Mouse (Mus musculus): ENCODE results near the gene Ackr4.

Ackr4 gene

DNA sequence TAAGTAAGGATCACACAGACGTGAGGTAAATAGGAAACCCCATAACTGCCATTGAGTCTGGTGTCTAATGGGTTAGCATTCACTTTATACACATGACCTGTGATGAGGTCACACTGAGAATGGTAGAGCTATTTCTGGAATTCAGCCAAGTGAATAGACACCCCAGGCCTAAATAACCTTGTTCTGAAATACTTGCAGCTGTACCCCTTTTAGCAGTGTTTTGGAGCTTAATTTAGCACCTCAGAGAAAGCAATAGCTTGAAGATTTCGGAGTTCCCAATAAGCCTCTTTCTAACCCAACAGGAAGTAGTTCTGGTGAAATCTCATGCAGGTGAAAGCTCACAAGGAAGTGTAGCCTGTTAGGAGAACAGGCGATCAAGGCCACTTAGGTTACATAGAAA lies at the start of gene Ackr4:
Ackr4 (minus strand) TSS at position 101 of the 400 bp plus-strand sequence.
- no peak for DNase-seq

DNA sequence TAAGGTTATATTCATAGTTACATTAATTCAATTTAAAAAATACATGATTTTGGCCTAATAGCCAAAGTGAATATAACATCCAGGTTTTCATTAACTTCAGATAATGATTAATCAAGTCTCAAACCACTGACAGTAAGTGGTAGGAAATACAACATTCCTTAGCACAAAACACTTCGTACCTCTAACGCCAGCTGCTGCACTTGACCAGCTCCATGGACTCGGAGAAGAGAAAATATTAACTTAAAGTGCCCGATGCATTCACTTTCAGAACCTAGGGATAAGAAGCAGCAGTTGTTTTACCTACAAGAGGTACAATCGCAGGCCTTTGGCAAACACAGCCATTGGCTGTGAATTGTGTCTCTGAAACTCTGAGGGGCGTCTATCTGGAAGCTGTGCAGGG lies 45.6 kb upstream of the Ackr4 start:
- DNase-seq, result no peak

DNA sequence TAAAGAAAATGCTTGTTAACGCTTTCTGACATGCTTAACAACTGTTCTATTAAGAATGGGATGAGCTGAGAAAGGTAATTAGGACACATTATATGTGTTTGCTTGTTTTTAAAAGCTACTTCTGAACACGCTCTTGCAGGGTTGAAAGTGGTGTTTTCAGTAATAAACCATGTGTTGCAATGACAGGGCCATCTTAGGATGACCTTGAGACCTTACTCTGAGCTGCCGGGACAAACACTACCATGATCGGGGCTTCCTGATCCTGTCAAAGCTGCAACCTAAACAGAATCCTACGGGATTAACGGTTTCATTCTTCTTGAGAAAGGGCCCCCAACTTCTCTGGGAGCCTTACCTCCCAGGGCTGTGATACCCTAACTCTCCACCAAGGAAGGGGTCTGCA lies 44.9 kb upstream of the Ackr4 start:
- no peak for DNase-seq

DNA sequence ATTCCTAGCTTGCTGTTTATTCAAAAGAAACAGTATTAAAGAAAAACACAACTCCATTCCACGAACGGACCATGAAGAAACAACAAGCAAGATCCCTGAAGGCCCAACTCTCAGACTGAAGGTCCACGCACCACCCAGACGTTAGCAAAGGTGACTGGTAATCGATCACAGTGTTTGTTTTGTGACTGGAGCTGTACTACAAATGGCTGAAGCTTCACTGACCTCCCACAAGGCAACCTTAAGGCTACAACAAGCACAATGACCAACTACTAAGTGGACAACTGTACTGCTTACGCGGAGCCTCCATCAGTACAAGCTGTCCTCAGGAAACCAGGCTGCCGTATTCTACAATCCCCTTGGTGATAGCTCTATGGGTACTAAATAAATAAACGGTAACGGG lies 43.3 kb upstream of the Ackr4 start:
- no peak for DNase-seq

DNA sequence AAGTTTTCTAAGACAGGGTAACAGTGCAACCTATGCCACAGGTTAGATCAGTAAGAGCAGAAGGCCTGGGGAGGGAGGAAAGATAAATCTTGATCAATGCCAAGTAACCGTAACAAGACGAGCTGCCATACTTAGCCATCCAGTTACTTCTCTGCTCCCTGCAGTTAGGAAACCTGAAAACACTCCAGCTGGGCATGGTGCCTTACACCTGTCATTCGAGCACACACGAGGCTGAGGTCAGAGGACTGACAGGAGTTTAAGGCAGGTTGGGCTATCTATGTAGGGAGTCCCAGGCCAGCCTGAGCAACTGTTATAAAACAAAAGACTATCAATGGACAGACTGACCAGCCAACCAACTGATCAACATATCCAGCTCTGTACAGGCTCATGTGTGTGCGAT lies 39.2 kb upstream of the Ackr4 start:
- DNase-seq, result no peak

DNA sequence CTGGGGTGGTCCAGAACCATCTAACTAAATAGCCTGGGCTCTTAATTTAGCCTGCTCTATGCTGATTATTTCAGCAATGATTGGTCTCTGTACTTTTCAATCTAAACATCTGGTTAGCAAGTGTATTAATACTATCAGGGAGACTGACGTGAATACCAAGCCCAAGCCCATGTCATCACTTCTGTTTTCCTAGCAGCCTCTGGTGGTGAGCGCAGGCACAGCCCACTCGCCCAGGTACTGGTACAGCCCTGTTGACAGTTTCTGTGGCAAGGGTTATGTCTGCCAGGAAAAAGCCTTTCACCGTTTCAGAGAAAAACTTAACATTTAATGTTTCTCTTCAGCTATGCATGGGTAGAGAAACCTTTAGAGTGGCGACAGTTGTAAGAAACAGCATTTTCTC lies 37.5 kb upstream of the Ackr4 start:
- no peak for DNase-seq

DNA sequence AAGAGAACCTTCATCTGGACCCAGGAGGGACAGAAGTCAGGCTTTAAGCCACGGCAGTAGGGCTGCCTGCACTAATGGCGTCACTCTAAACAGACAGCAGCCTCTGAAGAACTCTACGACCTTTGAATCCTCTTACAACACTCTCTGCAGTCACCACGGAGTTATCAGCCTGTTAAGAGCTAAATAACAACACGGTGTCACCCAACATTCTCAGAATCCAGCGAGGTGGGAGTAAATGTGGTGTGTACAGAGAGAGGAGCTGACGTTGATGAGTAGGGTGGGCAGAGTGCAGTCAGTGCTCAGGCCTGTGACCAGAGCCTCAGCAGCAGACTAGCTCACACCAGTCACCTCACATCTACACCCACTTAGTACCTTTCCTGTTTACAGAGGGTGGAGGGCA lies 34.4 kb upstream of the Ackr4 start:
- no peak for DNase-seq

DNA sequence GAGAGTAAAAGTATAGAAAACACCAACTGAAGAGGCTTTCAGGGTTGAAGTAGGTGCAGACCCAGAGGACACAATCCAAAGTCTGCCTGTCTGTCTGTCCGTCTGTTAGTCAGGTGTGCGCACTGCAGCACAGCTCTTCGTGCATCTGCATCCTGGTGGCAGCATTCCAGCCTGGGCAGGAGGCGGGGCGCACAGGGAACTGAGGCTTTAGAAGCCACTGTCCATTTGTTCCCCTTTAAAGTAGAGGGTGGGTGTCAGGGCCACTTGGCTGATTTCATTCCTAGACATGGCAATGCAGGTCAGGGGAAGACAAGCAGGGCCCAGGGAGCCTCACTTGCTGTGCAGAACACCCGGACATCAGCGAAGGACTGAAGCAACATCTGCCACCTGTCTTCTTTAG lies 30.6 kb upstream of the Ackr4 start:
- DNase-seq, result no peak

DNA sequence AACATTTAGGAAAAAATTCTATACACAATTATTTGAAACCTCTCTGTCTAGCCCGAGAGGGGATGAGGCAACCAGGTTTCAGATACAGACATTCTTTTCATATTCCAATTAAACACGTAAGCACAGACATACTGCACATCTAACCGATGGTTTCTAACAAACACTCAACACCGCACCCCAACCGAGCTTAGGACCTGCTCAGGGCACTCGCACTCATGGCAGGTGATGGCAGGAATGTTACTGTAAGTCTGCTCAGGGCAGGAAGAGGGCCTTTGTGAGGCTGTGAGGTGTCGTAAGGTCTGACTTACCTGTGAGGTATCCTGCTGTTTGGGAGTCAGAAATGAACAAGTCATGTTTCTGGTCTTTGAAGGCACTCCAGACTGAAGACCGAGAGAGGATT lies 29.8 kb upstream of the Ackr4 start:
- DNase-seq, result no peak

DNA sequence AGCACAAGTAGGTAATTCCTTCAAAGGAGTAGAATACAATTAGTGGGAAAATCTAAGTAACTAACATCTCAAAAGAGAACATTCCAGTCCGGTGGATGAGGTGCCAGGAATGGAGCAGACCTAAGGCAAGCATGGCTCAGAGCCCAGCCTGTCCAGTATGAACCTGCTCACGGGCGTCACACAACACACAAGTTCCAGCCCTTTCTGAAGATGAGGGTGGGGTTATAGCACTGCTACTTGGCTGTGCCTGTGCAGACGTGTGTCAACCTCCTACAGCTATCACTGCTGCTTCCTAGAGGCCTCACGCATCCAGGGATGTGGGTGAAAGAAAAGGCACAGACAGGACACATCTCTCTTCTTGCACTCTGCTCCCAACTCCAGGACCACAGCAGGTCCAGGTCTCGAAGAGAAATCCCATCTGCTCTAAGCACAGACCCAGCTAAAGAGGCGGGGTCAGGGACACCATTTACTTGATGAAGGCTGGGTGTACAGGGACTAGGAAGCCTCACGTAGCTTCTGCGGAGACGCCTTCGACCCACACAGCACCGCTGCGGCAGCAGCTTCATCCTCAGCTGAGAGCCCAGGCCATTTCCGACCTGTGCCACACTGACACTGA lies 28.5 kb upstream of the Ackr4 start:
- no peak for DNase-seq

DNA sequence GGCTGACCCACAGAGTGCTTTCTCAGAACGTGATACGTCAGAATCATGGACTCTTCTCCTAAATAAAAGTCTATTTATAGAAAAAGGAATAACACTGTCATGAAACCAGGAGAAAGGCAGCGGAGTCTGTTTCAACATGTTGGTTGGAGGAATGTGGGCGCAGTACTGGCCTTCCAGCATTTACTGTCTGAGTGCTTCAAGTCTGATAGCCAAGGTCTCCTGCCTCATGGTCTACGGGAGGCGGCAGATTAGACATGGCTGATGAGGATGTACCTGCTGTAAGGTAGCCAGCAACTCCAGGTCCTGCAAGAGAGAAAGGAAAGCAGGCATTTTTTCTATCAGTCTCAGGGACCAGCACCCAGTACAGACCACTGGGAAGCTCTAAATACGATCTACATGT lies 25.4 kb upstream of the Ackr4 start:
- no peak for DNase-seq

DNA sequence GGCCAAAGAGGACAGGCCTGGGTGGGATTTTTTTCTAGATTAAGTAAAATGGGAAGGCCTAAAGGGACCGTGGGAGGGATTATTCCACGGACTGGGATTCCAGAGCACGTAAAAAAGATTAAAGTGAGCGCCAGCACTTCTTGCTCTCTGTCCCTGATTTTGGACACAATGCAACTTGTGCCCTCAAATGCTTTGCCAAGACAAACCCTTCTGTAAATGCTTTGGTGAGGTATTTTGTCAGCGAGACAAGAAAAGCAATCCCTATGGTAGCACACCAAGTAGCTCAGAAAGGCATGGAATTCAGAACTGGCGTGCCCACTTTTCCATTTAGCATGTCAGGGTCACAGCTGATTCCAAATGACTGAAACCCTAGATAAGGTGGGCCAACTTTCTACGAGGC lies 22.2 kb upstream of the Ackr4 start:
- no peak for DNase-seq

DNA sequence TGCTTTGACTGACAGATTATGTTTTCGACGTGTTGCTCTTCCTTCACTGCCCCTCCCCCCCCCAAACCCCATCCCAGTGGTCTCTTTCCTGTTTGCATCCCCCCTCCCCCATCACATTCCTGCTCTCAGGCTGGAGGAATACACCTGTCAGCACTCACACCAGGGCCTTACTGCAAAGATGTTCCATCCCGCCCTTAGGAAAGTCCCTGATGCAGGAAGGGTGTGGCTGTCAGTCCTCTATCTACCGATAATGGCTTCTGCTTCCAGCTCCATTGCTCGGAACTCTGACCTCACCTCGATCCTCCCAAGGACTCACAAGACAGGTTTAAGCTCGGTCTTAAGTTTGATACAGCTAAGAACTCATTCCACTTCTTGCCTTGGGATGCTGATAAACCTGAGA lies 19.9 kb upstream of the Ackr4 start:
- no peak for DNase-seq

DNA sequence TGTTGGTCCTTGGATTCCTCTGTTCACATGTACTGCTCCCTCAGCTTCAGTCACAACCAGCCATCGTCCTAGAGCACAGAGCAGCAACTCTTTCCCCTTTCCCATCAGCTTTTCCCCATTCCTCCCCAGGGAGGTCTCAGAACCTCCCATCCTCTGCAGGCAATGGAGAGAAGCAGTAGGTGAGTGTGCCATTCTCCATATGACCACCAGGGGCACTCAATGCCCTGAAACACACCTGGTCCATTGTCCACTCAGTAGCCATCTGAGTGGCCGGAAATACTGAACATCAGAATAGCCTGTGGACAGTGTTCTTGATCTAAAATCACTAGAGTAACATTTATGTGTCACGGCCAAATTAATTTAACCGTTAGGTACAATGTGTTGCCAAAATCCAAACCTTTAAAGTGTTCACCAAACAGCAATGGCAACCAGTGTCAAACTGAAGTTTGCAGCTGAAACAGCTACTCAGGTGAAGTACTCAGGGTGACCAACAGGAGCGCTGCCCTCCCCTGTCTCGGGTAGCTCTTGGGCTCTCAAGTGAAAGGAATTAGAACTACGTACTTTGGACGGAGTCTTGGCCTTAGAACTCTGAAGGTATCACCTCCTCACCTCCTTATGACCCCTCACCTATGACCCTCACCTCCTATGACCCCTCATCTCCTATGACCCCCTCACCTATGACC lies 17.7 kb upstream of the Ackr4 start:
- no peak for DNase-seq

DNA sequence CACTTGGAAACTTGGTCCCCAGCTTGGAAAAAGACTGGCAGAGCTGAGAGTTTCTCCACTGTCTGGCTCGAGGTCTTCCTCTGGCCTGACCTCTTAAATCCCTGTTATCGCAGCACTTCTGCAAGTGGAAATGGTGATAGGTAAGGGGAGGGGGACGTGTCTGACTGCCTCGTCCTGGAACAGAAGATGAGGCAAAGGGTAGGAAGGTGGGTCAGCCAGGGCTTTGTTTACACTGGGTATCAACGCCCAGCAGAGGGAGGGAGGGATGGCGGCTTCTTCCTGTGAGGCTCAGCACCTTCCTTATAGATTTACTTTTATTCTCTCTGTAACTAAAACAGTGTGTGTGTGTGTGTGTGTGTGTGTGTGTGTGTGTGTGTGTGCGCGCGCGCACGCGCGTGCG lies 16.1 kb upstream of the Ackr4 start:
- DNase-seq, result no peak

DNA sequence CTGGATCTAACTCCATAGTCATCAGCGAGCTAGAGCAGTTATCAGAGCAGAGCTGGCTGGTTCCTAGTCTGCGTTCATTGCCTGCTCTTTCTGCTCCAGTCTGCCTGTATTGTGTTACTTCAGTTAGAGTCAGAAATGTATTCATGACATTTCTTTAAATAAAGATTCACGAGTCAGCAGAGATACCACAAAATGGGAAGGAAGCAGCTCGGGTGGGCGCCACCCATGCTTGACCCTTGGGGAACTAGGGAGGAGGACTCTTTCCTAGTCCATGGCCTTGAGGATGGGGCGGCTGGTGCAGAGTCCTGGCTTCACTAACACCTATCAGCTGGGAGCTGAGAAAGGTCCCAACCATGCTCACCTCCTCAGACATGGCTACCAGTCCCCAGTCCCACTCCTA lies 13.6 kb upstream of the Ackr4 start:
- DNase-seq, result no peak

DNA sequence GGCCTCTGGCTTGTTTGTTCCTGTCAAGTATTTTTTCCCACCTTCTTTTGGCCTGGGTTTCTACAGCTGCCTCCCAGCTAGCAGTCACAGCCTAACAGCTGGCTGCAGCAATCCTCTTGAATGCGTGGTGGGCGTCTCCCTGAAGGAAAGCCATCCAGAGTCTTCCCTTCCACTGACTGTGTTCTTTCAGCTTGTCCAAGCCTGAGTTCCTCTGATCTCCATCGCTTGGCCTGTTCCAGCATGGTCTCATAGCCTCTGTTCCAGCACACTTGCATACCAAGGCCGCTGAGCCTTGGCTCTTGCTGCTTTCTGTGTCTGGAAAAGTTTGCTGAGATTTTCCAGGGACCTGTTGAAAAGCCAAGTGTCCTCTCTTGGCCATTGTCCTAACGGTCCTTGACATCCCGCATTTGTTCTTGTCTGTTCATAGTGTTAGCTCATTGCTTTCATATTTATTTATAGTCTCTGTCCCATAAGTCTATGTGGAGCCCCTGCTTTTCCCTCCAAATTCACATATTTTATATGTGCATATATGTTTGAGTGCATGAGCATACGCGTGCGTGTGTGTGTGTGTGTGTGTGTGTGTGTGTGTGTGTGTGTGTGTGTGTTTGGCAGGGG lies 3.5 kb upstream of the Ackr4 start:
- peak; percentile 19 for DNase-seq

DNA sequence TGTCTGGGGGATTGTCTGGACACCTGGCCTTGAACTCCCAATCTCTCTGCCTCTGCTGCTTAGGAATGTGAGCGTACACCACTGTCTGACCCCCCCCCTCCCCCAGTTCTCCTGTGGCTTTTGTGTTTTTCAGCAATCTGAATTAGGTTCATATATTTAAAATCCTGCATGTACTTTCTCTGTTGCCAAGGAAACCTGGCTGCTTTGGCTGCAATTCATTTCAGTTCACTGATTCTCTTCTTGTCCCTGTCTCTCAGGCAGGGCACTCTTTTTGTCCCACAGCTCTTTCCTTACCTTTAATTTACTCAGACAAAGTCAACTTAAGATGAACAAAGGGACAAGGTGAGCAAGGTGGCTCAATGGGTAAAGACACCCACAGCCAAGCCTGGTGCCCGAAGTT lies 1.4 kb upstream of the Ackr4 start:
- no peak for DNase-seq

DNA sequence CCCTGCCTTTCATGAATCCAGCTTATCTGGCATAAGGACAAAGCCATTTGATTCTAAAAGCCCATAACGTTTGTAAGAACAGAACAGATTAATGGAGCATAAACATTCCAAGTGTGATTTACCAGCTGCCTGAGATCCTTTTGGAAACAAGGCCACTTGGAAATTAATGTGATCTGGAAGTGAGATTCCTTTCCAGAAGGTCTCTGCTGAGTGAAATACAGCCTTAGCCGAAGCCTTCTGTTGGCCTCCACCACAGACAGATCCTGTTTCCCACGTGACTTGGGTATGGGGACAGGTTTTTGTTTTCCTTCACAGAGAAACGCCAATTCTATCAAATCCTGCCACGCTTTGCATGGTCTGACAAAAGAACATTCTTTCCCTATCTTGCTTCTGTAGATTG lies 3.1 kb downstream of the Ackr4 start:
- DNase-seq, result peak; percentile 29

DNA sequence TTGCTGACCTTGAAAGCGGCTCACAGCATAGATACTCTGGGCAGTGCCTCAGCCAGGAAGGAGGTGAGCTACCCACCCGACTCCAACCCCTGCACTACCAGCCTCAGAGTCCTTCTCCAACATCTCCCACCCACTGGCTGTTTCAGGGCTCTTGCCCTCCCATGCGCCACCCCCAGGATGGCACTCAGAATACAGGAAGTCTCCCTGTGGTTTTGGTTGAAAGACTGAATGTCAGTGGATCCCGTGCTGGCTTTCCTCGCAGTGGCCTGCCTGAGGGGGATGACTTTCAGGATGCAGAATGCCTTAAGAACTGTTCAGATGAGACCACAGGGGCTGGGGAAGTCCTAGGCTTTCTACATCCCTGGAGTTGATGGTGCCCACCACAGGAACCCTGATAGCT lies 3.6 kb downstream of the Ackr4 start:
- no peak for DNase-seq

DNA sequence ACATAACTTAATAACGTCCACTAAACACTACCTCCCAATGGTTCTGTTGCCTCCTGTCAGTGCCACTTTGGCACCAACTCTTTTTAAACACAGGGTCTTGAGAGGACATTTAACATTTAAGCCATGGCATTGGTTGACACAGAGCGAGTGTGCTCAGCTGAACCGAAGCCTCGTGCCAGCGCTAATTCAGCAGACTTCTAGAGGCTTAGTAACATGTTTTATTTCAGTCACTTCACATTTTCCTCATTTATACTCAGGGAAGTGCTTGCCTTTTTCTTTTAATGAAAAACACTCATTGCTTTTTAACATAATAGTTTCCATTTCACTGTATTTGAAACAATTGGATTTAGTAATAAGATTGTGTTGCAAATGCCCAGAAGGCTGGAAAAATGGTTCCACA lies 17.6 kb downstream of the Ackr4 start:
- DNase-seq, result no peak

DNA sequence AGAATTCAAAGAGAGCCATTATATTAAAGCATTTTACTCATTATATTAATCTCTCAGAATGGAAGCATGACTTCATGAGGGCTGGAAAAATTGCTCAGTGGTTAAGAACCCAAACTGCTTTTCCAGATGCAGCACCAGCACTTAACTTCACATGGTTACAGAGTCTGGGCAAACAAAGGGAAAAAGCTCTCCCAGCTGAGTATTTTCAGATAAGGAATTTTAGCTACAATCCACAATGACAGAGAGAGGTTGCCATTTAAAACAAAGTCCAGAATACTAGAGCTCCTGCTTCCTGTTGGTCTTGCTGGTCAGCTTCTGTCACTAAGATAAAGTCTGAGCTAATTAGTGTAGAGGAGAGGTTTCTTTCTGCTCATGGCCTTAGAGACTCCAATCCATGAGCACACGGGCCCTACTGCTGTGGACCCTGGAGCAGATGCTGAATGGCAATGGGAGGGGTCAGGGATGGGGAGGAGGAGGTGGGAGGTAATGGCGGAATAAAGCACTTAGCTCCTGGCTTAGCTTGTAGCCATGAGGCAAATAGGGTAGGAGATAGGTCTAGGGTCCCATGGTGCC lies 18.1 kb downstream of the Ackr4 start:
- no peak for DNase-seq

DNA sequence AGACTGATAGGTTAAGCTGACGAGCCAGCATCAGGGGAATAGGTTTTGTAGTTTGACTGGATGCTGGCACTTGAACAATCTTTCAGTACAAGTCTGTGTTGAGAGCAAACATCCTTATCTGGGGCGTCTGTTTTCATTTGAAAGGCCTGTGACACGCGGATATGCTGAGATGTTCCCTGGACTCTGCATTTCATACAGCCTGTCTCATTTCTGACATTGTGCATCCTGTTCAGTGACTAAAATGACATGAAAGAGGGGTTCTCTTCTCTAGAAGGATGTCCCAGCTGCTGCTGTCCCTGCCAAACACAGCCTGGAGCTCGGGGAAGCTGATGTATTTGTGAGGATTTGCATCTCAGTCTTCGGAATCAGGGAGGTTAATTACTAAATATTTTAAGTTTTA lies 19.3 kb downstream of the Ackr4 start:
- no peak for DNase-seq

DNA sequence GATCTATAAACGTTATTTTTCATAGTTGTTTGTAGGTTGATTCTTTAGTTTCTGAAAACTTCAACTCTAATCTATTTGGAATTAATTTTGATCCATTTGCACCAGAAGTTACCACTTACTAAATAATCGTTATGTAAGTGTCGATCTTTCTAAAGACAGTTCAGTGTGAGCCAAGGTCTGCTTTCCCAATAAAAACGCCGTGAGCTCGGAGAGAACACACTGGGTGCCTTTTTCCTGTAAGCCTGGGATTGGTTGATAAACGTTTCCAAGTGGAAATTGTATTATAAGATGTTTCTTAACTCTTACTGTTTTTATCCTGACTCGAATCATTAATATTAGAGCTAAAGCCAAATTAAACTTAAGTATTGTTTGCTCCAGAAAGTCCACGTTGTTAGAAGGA lies 19.8 kb downstream of the Ackr4 start:
- no peak for DNase-seq

Measured in kidney, postnatal 10 days (tissue).